Comparison of ENCODE assay signal across 21 mouse cellular contexts in the genomic region with DNA sequence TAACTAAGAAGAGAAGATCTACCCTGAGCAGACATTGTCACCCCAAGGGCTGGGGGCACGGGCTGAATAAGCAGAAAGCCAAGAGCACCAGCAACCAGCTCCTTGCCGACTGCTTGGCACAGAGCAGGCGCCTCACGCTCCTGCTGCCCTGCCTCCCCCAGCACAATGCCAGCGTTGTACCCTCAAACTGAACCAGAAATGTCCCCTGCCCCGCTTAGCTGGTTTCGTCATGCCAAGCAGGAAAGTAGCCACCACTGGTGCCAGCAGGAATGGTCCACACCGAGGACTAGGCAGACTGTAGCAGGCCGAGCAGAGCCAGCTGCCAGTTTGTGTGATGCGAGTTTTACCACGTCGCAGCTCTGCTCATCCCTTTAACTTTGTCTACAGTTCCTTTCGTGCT. TPM values are rescaled to one million over a fixed set of nuclear protein-coding genes. Genes with fewer than 3 reads are reported as not detected.
"Had no signal": no experiment of that assay in that cellular context is flagged by ENCODE, and none has a peak within 500 bp of the region (broad histone marks: within the 10 kb centered on the region; RNA-seq: fewer than 3 reads in every experiment).

No protein-coding gene starts in this region.

- H3K27me3 ChIP-seq: kidney, embryonic 15.5 days; limb, embryonic 15.5 days; lung, embryonic 15.5 days; midbrain, embryonic 15.5 days had no signal

- H3K9ac ChIP-seq: kidney, embryonic 15.5 days; limb, embryonic 15.5 days; liver, embryonic 12.5 days; lung, embryonic 15.5 days; midbrain, embryonic 15.5 days had no signal

- H3K4me2 ChIP-seq: kidney, embryonic 15.5 days; limb, embryonic 15.5 days; liver, embryonic 12.5 days; lung, embryonic 15.5 days; midbrain, embryonic 11.5 days; midbrain, embryonic 15.5 days had no signal

- H3K36me3 ChIP-seq: liver, embryonic 12.5 days; lung, embryonic 15.5 days had no signal

- DNase-seq: kidney, postnatal 14 days; layer of hippocampus, postnatal 36 days; lung, postnatal 14 days; right cerebral cortex, adult 18-20 months; right cerebral cortex, postnatal 25 days; thymus, postnatal 36 days had no signal

- H3K4me3 ChIP-seq: kidney, embryonic 15.5 days; limb, embryonic 15.5 days; liver, embryonic 12.5 days; lung, embryonic 15.5 days; megakaryocyte, embryonic 14.5 days; midbrain, embryonic 15.5 days had no signal

- H3K4me1 ChIP-seq: limb, embryonic 15.5 days; liver, embryonic 12.5 days; lung, embryonic 15.5 days; midbrain, embryonic 15.5 days had no signal

- ATAC-seq: liver, embryonic 12.5 days; midbrain, embryonic 15.5 days had no signal

- H3K9me3 ChIP-seq: kidney, embryonic 15.5 days; limb, embryonic 15.5 days; liver, embryonic 12.5 days; lung, embryonic 15.5 days; midbrain, embryonic 15.5 days had no signal

- H3K27ac ChIP-seq: limb, embryonic 15.5 days; liver, embryonic 12.5 days; lung, embryonic 15.5 days; macrophage; midbrain, embryonic 15.5 days had no signal

RNA-seq across cellular contexts. Expression of a gene that starts 7.4 kb away (rescaled TPM):
- total RNA-seq: layer of hippocampus, postnatal 36 days; left cerebral cortex, adult 8-10 months; left cerebral cortex, postnatal 25 days had no signal
- polyA plus RNA-seq: kidney, embryonic 15.5 days; large intestine, adult 2 months; limb, embryonic 15.5 days; liver, embryonic 12.5 days; liver, embryonic 16.5 days; lung, embryonic 15.5 days; macrophage; midbrain, embryonic 11.5 days; small intestine, adult 2 months; stomach, embryonic 16.5 days; thymus, postnatal 0 days had no signal
